In the genomic region with DNA sequence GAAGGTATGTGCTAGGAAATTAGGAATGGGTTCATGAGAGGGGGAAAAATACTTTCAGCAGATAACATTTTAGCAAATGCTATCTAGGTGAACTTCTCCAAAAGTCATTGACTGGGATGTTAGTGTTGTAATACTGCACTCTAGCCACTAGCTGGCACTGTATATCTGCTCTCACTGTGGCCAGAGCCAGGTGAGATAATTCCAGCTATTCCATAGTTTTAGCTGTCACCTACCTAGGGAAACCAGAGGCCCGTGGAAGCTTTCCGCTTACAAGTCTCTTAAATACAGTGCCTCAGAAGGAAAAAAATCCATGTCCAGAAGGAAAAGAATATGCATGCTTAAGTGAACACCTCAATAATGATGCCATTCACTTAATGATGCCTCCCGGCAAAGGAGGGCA, we compare ENCODE assay signal across 10 mouse cellular contexts. TPM values are rescaled to one million over a fixed set of nuclear protein-coding genes. Genes with fewer than 3 reads are reported as not detected.
DNase-seq lines count a peak whose midpoint lies in the region; ATAC-seq and TF ChIP-seq lines count a peak whose summit lies in the region.
"Had no signal": no experiment of that assay in that cellular context is flagged by ENCODE, and none has a peak within 500 bp of the region (broad histone marks: within the 10 kb centered on the region; RNA-seq: fewer than 3 reads in every experiment).

No protein-coding gene starts in this region.

- DNase-seq in cerebellum, adult 2 months, result no peak
- no peak for DNase-seq in cerebellum, adult 9-11 months
- DNase-seq in midbrain, embryonic 14.5 days, result peak; percentile 87
- DNase-seq in midbrain, embryonic 11.5 days (ENCODE audit: low spot score, missing footprints), result no peak
- peak; percentile 79 for DNase-seq in retina, embryonic 14.5 days (ENCODE audit: low spot score)
- no peak for DNase-seq in urinary bladder, postnatal 10 days (ENCODE audit: low spot score)
- no peak for DNase-seq in ovary, postnatal 14 days (ENCODE audit: low spot score)

- peak; percentile 68 for TF ChIP-seq CTCF in cerebellum, adult 2 months (IDR thresholded peaks at IDR 0.05; ENCODE audit: borderline replicate concordance, insufficient read depth, low read depth, low read length)

- no peaks in the 10 kb centered on the region for H3K36me3 ChIP-seq in midbrain, embryonic 14.5 days (ENCODE audit: control insufficient read depth, insufficient read depth, low read length)
- H3K36me3 ChIP-seq in midbrain, embryonic 11.5 days (ENCODE audit: control insufficient read depth, insufficient read depth, low read length), result no peaks in the 10 kb centered on the region
- H3K36me3 ChIP-seq: heart, embryonic 13.5 days had no signal

- no peaks in the 10 kb centered on the region for H3K27me3 ChIP-seq in cerebellum, adult 2 months (ENCODE audit: control insufficient read depth, insufficient read depth, low read length)
- H3K27me3 ChIP-seq in midbrain, embryonic 14.5 days (ENCODE audit: control insufficient read depth, insufficient read depth, low read length), result no peaks in the 10 kb centered on the region
- H3K27me3 ChIP-seq in midbrain, embryonic 11.5 days (ENCODE audit: control insufficient read depth, insufficient read depth, low read length), result no peaks in the 10 kb centered on the region
- H3K27me3 ChIP-seq: heart, embryonic 13.5 days had no signal

- H3K9ac ChIP-seq in midbrain, embryonic 14.5 days (replicated peaks; ENCODE audit: low read length), result no peak overlapping the region
- no peak overlapping the region for H3K9ac ChIP-seq in midbrain, embryonic 11.5 days (ENCODE audit: low read length)
- H3K9ac ChIP-seq: heart, embryonic 13.5 days had no signal

- H3K27ac ChIP-seq in cerebellum, adult 2 months (ENCODE audit: insufficient read depth, low read length), result no peak overlapping the region
- no peak overlapping the region for H3K27ac ChIP-seq in midbrain, embryonic 14.5 days (replicated peaks; ENCODE audit: low read depth, low read length)
- no peak overlapping the region for H3K27ac ChIP-seq in midbrain, embryonic 11.5 days (ENCODE audit: low read depth, low read length)
- H3K27ac ChIP-seq: heart, embryonic 13.5 days had no signal

- 43% methylated on average over 3 of the region's 3 CpGs for WGBS in cerebellum, adult 2 months
- WGBS in midbrain, embryonic 14.5 days, result 36% methylated on average over 3 of the region's 3 CpGs
- WGBS in midbrain, embryonic 11.5 days, result 56% methylated on average over 3 of the region's 3 CpGs

- no peak overlapping the region for H3K4me2 ChIP-seq in midbrain, embryonic 14.5 days (ENCODE audit: low read length)
- H3K4me2 ChIP-seq in midbrain, embryonic 11.5 days, result no peak overlapping the region
- H3K4me2 ChIP-seq: heart, embryonic 13.5 days had no signal

- H3K9me3 ChIP-seq in midbrain, embryonic 14.5 days (ENCODE audit: control insufficient read depth, low read length), result no peaks in the 10 kb centered on the region
- H3K9me3 ChIP-seq in midbrain, embryonic 11.5 days (ENCODE audit: control insufficient read depth, low read length), result no peaks in the 10 kb centered on the region
- H3K9me3 ChIP-seq: heart, embryonic 13.5 days had no signal

- no peak for ATAC-seq in midbrain, embryonic 14.5 days (ENCODE audit: low FRiP score, low TSS enrichment)
- ATAC-seq in midbrain, embryonic 11.5 days (ENCODE audit: low FRiP score), result no peak
- peak; percentile 71 to 79; a peak in 3 of 4 replicates for ATAC-seq in hematopoietic stem cell, adult 5-6 weeks (replicated peaks in 1 of 2; ENCODE audit: insufficient read depth in 1 of 2, low FRiP score in 2 of 2, low TSS enrichment in 1 of 2, low read depth in 1 of 2, poor library complexity in 2 of 2, severe bottlenecking in 2 of 2)

- H3K4me1 ChIP-seq in cerebellum, adult 2 months (ENCODE audit: control insufficient read depth, insufficient read depth, low read length), result no peaks in the 10 kb centered on the region
- H3K4me1 ChIP-seq in midbrain, embryonic 14.5 days (ENCODE audit: control insufficient read depth, insufficient read depth, low read length), result no peaks in the 10 kb centered on the region
- no peaks in the 10 kb centered on the region for H3K4me1 ChIP-seq in midbrain, embryonic 11.5 days (ENCODE audit: control insufficient read depth, insufficient read depth, low read length)
- H3K4me1 ChIP-seq: heart, embryonic 13.5 days had no signal

- TF ChIP-seq POLR2A in cerebellum, adult 2 months (IDR thresholded peaks at IDR 0.05; ENCODE audit: borderline replicate concordance, insufficient read depth, low read length), result no peak

- H3K4me3 ChIP-seq in cerebellum, adult 2 months (replicated peaks; ENCODE audit: insufficient read depth, low read depth, low read length), result no peak overlapping the region
- H3K4me3 ChIP-seq in midbrain, embryonic 14.5 days (replicated peaks; ENCODE audit: low read depth, low read length), result no peak overlapping the region
- H3K4me3 ChIP-seq in midbrain, embryonic 11.5 days (ENCODE audit: low read depth, low read length), result no peak overlapping the region
- H3K4me3 ChIP-seq: heart, embryonic 13.5 days; myocyte had no signal

RNA-seq across cellular contexts. Expression of gene Alg10b, which starts 25.6 kb away (rescaled TPM):
- 14.7 and 16.1 TPM in 2 replicates for polyA plus RNA-seq in cerebellum, adult 2 months (2012; rRNA removed)
- polyA plus RNA-seq in midbrain, embryonic 14.5 days (2014; fragmentation: Nextera tagmentation; extraction: Ambion mirVana), result 58.8 and 63.8 TPM in 2 replicates
- 55.0 and 57.7 TPM in 2 replicates for polyA plus RNA-seq in midbrain, embryonic 11.5 days (2014; fragmentation: Nextera tagmentation; extraction: Ambion mirVana)
- 40.5 and 43.1 TPM in 2 replicates for total RNA-seq in hematopoietic stem cell, adult 5-6 weeks (2017)

Comparison
In these comparisons a context has a peak if more than half of its experiments do, and no peak if none do; other contexts are left out.
1. DNase-seq: peak in midbrain, embryonic 14.5 days (single experiment) and retina, embryonic 14.5 days (single experiment); none in cerebellum, adult 2 months (0 of 2), cerebellum, adult 9-11 months (single experiment), midbrain, embryonic 11.5 days (single experiment), urinary bladder, postnatal 10 days (single experiment) and ovary, postnatal 14 days (single experiment).
2. ATAC-seq: peak in hematopoietic stem cell, adult 5-6 weeks (2 of 2); none in midbrain, embryonic 14.5 days (single experiment) and midbrain, embryonic 11.5 days (single experiment).